Mouse (Mus musculus): ENCODE results near the gene Uck2.

The Uck2 gene

GRCm38 (mm10) chr1:167283441-167284257, 1.5 kb downstream of the Uck2 start:
- DNase-seq (ENCODE audit: low spot score in 2 of 2): peak; percentile 47 to 81

- DNase-seq (ENCODE audit: low spot score in 2 of 2): no peak
Observed at GRCm38 (mm10) chr1:167282768-167283167, 2.4 kb downstream of the Uck2 start.

GRCm38 (mm10) chr1:167282112-167282511, 3.0 kb downstream of the Uck2 start:
- no peak for DNase-seq (ENCODE audit: low spot score in 2 of 2)

- no peak for DNase-seq (ENCODE audit: low spot score in 2 of 2)
Observed at GRCm38 (mm10) chr1:167280061-167280460, 5.1 kb downstream of the Uck2 start.

- no peak for DNase-seq (ENCODE audit: low spot score in 2 of 2)
Observed at GRCm38 (mm10) chr1:167279160-167279715, 5.9 kb downstream of the Uck2 start.

- no peak for DNase-seq (ENCODE audit: low spot score in 2 of 2)
Observed at GRCm38 (mm10) chr1:167278395-167278794, 6.7 kb downstream of the Uck2 start.

GRCm38 (mm10) chr1:167274646-167275390, 10.3 kb downstream of the Uck2 start:
- no peak for DNase-seq (ENCODE audit: low spot score in 2 of 2)

GRCm38 (mm10) chr1:167273380-167274163, 11.5 kb downstream of the Uck2 start:
- DNase-seq (ENCODE audit: low spot score in 2 of 2): no peak

GRCm38 (mm10) chr1:167271841-167272240, 13.3 kb downstream of the Uck2 start:
- no peak for DNase-seq (ENCODE audit: low spot score in 2 of 2)

- DNase-seq (ENCODE audit: low spot score in 2 of 2): no peak
Observed at GRCm38 (mm10) chr1:167271304-167271703, 13.8 kb downstream of the Uck2 start.

- DNase-seq (ENCODE audit: low spot score in 2 of 2): no peak
Observed at GRCm38 (mm10) chr1:167270342-167271111, 14.6 kb downstream of the Uck2 start.

GRCm38 (mm10) chr1:167269856-167270270, 15.3 kb downstream of the Uck2 start:
- DNase-seq (ENCODE audit: low spot score in 2 of 2): no peak

GRCm38 (mm10) chr1:167269350-167269811, 15.7 kb downstream of the Uck2 start:
- DNase-seq (ENCODE audit: low spot score in 2 of 2): no peak

- no peak for DNase-seq (ENCODE audit: low spot score in 2 of 2)
Observed at GRCm38 (mm10) chr1:167268360-167269063, 16.6 kb downstream of the Uck2 start.

- DNase-seq (ENCODE audit: low spot score in 2 of 2): no peak
Observed at GRCm38 (mm10) chr1:167266720-167267119, 18.4 kb downstream of the Uck2 start.

- DNase-seq (ENCODE audit: low spot score in 2 of 2): no peak
Observed at GRCm38 (mm10) chr1:167265366-167265765, 19.8 kb downstream of the Uck2 start.

GRCm38 (mm10) chr1:167262489-167263041, 22.6 kb downstream of the Uck2 start:
- no peak for DNase-seq (ENCODE audit: low spot score in 2 of 2)

- no peak for DNase-seq (ENCODE audit: low spot score in 2 of 2)
Observed at GRCm38 (mm10) chr1:167261750-167262149, 23.4 kb downstream of the Uck2 start.

- DNase-seq (ENCODE audit: low spot score in 2 of 2): no peak
Observed at GRCm38 (mm10) chr1:167259702-167260101, 25.4 kb downstream of the Uck2 start.

- no peak for DNase-seq (ENCODE audit: low spot score in 2 of 2)
Observed at GRCm38 (mm10) chr1:167256724-167257302, 28.3 kb downstream of the Uck2 start.

Measured in spleen, postnatal 4 days (tissue).